Comparison of ENCODE assay signal across 8 mouse cellular contexts in genomic region chr5:124629641-124630040, GRCm38 (mm10). TPM values are rescaled to one million over a fixed set of nuclear protein-coding genes. Genes with fewer than 3 reads are reported as not detected.
A peak's percentile ranks its signal among the peaks of the same experiment; 100 is the strongest.
DNase-seq lines count a peak whose midpoint lies in the region; ATAC-seq and TF ChIP-seq lines count a peak whose summit lies in the region.

No protein-coding gene starts in this region.

- H3K9me3 ChIP-seq in forebrain, embryonic 10.5 days: no peaks in the 10 kb centered on the region
- H3K9me3 ChIP-seq in kidney, embryonic 14.5 days (ENCODE audit: control insufficient read depth, low read length): no peaks in the 10 kb centered on the region
- no peaks in the 10 kb centered on the region for H3K9me3 ChIP-seq in midbrain, embryonic 10.5 days (replicated peaks)

- WGBS in forebrain, embryonic 10.5 days: 39% methylated on average over 11 of the region's 11 CpGs
- WGBS in kidney, embryonic 14.5 days: 16% methylated on average over 11 of the region's 11 CpGs
- 36% methylated on average over 11 of the region's 11 CpGs for WGBS in midbrain, embryonic 10.5 days

- H3K36me3 ChIP-seq in testis, adult 2 months (ENCODE audit: control insufficient read depth, insufficient read depth, low read length): peaks cover 2% of the 10 kb centered on the region; the same call in 1 of the 2 replicates
- peaks cover 38% of the 10 kb centered on the region for H3K36me3 ChIP-seq in forebrain, embryonic 10.5 days (replicated peaks)
- H3K36me3 ChIP-seq in kidney, embryonic 14.5 days (ENCODE audit: control insufficient read depth, insufficient read depth, low read length): peaks cover 13% of the 10 kb centered on the region; the same call in 1 of the 2 replicates
- peaks cover 40% of the 10 kb centered on the region for H3K36me3 ChIP-seq in midbrain, embryonic 10.5 days

- no peak for TF ChIP-seq POLR2A in testis, adult 2 months (IDR thresholded peaks at IDR 0.05; ENCODE audit: control insufficient read depth, low read depth, low read length)

- DNase-seq in testis, postnatal 14 days (ENCODE audit: low spot score): no peak
- no peak for DNase-seq in forebrain, embryonic 10.5 days (ENCODE audit: extremely low spot score, low spot score)
- DNase-seq in midbrain, embryonic 10.5 days (ENCODE audit: low spot score): no peak
- no peak for DNase-seq in urinary bladder, postnatal 14 days (ENCODE audit: low spot score)
- no peak for DNase-seq in spleen, adult 18-20 months

- no peaks in the 10 kb centered on the region for H3K27me3 ChIP-seq in testis, adult 2 months (ENCODE audit: control insufficient read depth, insufficient read depth, low read length)
- H3K27me3 ChIP-seq in forebrain, embryonic 10.5 days (ENCODE audit: poor library complexity, severe bottlenecking): no peaks in the 10 kb centered on the region
- H3K27me3 ChIP-seq in kidney, embryonic 14.5 days (ENCODE audit: control insufficient read depth, insufficient read depth, low read length): no peaks in the 10 kb centered on the region
- no peaks in the 10 kb centered on the region for H3K27me3 ChIP-seq in midbrain, embryonic 10.5 days (ENCODE audit: low read depth, poor library complexity, severe bottlenecking)

- peak overlapping the region; percentile 67 for H3K27ac ChIP-seq in testis, adult 2 months (ENCODE audit: control insufficient read depth, insufficient read depth, low read depth, low read length)
- peak overlapping the region; percentile 86; the same call in 1 of the 2 replicates for H3K27ac ChIP-seq in forebrain, embryonic 10.5 days
- H3K27ac ChIP-seq in kidney, embryonic 14.5 days (ENCODE audit: low read depth, low read length): no peak overlapping the region
- H3K27ac ChIP-seq in midbrain, embryonic 10.5 days (replicated peaks): peak overlapping the region; percentile 80; the same call in 1 of the 2 replicates

- H3K4me3 ChIP-seq in testis, adult 2 months (ENCODE audit: control insufficient read depth, low read depth, low read length): peak overlapping the region; percentile 97
- peak overlapping the region; percentile 83 for H3K4me3 ChIP-seq in forebrain, embryonic 10.5 days
- peak overlapping the region; percentile 64 for H3K4me3 ChIP-seq in kidney, embryonic 14.5 days (ENCODE audit: low read length)
- H3K4me3 ChIP-seq in midbrain, embryonic 10.5 days: peak overlapping the region; percentile 94

- H3K4me2 ChIP-seq in kidney, embryonic 14.5 days (replicated peaks; ENCODE audit: low read depth, low read length): peak overlapping the region; percentile 63

- no peak for ATAC-seq in kidney, embryonic 14.5 days (ENCODE audit: low FRiP score, low TSS enrichment)
- no peak for ATAC-seq in inflammation-experienced regulatory T-cells, adult 6 months

- H3K9ac ChIP-seq in kidney, embryonic 14.5 days (ENCODE audit: low read depth, low read length): peak overlapping the region; percentile 76

- no peak for TF ChIP-seq CTCF in testis, adult 2 months (IDR thresholded peaks at IDR 0.05; ENCODE audit: control insufficient read depth, insufficient read depth, insufficient replicate concordance, low read depth, low read length)

- H3K4me1 ChIP-seq in testis, adult 2 months (ENCODE audit: control insufficient read depth, insufficient read depth, low read length): peaks cover 8% of the 10 kb centered on the region
- H3K4me1 ChIP-seq in forebrain, embryonic 10.5 days: peaks cover 23% of the 10 kb centered on the region
- peaks cover 11% of the 10 kb centered on the region for H3K4me1 ChIP-seq in kidney, embryonic 14.5 days (ENCODE audit: control insufficient read depth, insufficient read depth, low read length)
- peaks cover 21% of the 10 kb centered on the region for H3K4me1 ChIP-seq in midbrain, embryonic 10.5 days

RNA-seq across cellular contexts. Expression of gene Atp6v0a2, which starts 1.3 kb away (rescaled TPM):
- polyA plus RNA-seq in testis, adult 2 months (2012; rRNA removed): 13.0 and 13.5 TPM in 2 replicates
- 45.4 and 46.3 TPM in 2 replicates for polyA plus RNA-seq in forebrain, embryonic 10.5 days (2016; fragmentation: Nextera tagmentation; extraction: Ambion mirVana)
- 28.4 and 51.6 TPM in 2 replicates for polyA plus RNA-seq in kidney, embryonic 14.5 days (2014; fragmentation: Nextera tagmentation; extraction: Ambion mirVana)
- polyA plus RNA-seq in midbrain, embryonic 10.5 days (2016; fragmentation: Nextera tagmentation; extraction: Ambion mirVana): 46.6 and 53.4 TPM in 2 replicates
- 10 to 100 TPM; 27.5 to 34.3 (median 30.3) TPM for polyA plus RNA-seq in inflammation-experienced regulatory T-cells, adult 6 months (2017; shearing (Covaris generic))

RNA-seq across cellular contexts. Expression of gene Gtf2h3, which starts 50.7 kb away (rescaled TPM):
- polyA plus RNA-seq in testis, adult 2 months (2012; rRNA removed): 17.6 and 20.4 TPM in 2 replicates
- polyA plus RNA-seq in forebrain, embryonic 10.5 days (2016; fragmentation: Nextera tagmentation; extraction: Ambion mirVana): 98.9 and 117 TPM in 2 replicates
- polyA plus RNA-seq in kidney, embryonic 14.5 days (2014; fragmentation: Nextera tagmentation; extraction: Ambion mirVana): 73.7 and 79.8 TPM in 2 replicates
- polyA plus RNA-seq in midbrain, embryonic 10.5 days (2016; fragmentation: Nextera tagmentation; extraction: Ambion mirVana): 96.4 and 98.9 TPM in 2 replicates
- polyA plus RNA-seq in inflammation-experienced regulatory T-cells, adult 6 months (2017; shearing (Covaris generic)): 10 to 100 TPM; 59.6 to 62.1 (median 60.8) TPM

RNA-seq across cellular contexts. Expression of gene Eif2b1, which starts 50.7 kb away (rescaled TPM):
- 13.5 and 14.0 TPM in 2 replicates for polyA plus RNA-seq in testis, adult 2 months (2012; rRNA removed)
- 88.7 and 89.0 TPM in 2 replicates for polyA plus RNA-seq in forebrain, embryonic 10.5 days (2016; fragmentation: Nextera tagmentation; extraction: Ambion mirVana)
- polyA plus RNA-seq in kidney, embryonic 14.5 days (2014; fragmentation: Nextera tagmentation; extraction: Ambion mirVana): 84.8 and 85.1 TPM in 2 replicates
- 86.7 and 86.9 TPM in 2 replicates for polyA plus RNA-seq in midbrain, embryonic 10.5 days (2016; fragmentation: Nextera tagmentation; extraction: Ambion mirVana)
- polyA plus RNA-seq in inflammation-experienced regulatory T-cells, adult 6 months (2017; shearing (Covaris generic)): 10 to 100 TPM; 43.2 to 54.2 (median 51.1) TPM
